29 mouse cellular contexts compared by ENCODE assay signal in the genomic region with DNA sequence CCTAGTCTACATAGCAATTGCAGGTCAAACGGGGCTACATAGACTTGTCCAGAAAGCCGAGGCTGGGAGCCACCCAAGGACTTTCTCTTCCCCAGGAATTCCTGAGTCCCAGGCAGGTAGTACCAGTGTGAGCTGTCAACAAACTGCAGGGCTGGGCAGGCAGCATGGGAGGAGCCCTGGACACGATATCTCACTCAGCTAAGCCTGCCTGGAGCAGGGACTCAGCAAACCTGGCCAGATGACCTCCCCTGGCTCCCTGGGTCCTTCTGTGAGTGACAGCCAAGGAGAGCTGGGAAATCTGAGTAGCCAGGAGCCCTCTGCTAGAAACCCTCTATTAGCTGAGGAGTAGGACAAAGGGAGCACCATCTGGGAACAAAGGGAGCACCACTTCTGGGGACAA. TPM values are rescaled to one million over a fixed set of nuclear protein-coding genes. Genes with fewer than 3 reads are reported as not detected.
DNase-seq lines count a peak whose midpoint lies in the region; ATAC-seq and TF ChIP-seq lines count a peak whose summit lies in the region.
"Had no signal": no experiment of that assay in that cellular context is flagged by ENCODE, and none has a peak within 500 bp of the region (broad histone marks: within the 10 kb centered on the region; RNA-seq: fewer than 3 reads in every experiment).

No protein-coding gene starts in this region.

- H3K9ac ChIP-seq in kidney, embryonic 14.5 days (ENCODE audit: low read depth, low read length) = no peak overlapping the region
- H3K9ac ChIP-seq in stomach, postnatal 0 days (ENCODE audit: low read length) = no peak overlapping the region
- H3K9ac ChIP-seq: embryonic facial prominence, embryonic 15.5 days; heart, embryonic 13.5 days; hindbrain, embryonic 12.5 days; liver, embryonic 15.5 days; neural tube, embryonic 13.5 days had no signal

- no peak for ATAC-seq in kidney, embryonic 14.5 days (ENCODE audit: low FRiP score, low TSS enrichment)
- peak; percentile 80 for ATAC-seq in stomach, postnatal 0 days (ENCODE audit: low FRiP score, low TSS enrichment)
- ATAC-seq: forebrain, embryonic 14.5 days; intestine, postnatal 0 days; midbrain, embryonic 16.5 days had no signal

- H3K4me2 ChIP-seq in kidney, embryonic 14.5 days (replicated peaks; ENCODE audit: low read depth, low read length) = no peak overlapping the region
- H3K4me2 ChIP-seq in stomach, postnatal 0 days (replicated peaks; ENCODE audit: low read depth) = no peak overlapping the region
- H3K4me2 ChIP-seq: embryonic facial prominence, embryonic 15.5 days; heart, embryonic 13.5 days; hindbrain, embryonic 12.5 days; liver, embryonic 15.5 days; neural tube, embryonic 13.5 days had no signal

- DNase-seq in cerebellum, adult 9-10 months = peak; percentile 1
- no peak for DNase-seq in cerebellum, adult 9-11 months
- no peak for DNase-seq in kidney, postnatal 14 days
- DNase-seq in lung, postnatal 25 days (ENCODE audit: low spot score) = peak; percentile 36
- DNase-seq in lung, postnatal 14 days = no peak
- peak; percentile 79 for DNase-seq in stomach, postnatal 0 days (ENCODE audit: low spot score)
- DNase-seq in heart, adult 9 months (ENCODE audit: low spot score in 2 of 2) = no peak
- DNase-seq: adrenal gland, postnatal 25 days; cerebellum, adult 8-10 months; heart, postnatal 14 days; liver; retina, postnatal 1 day; right cerebral cortex, postnatal 25 days had no signal

- TF ChIP-seq CTCF in stomach, postnatal 0 days (IDR thresholded peaks at IDR 0.05; ENCODE audit: low read depth) = no peak

- no peak overlapping the region for H3K4me3 ChIP-seq in kidney, embryonic 14.5 days (ENCODE audit: low read length)
- H3K4me3 ChIP-seq in stomach, postnatal 0 days (ENCODE audit: low read depth, low read length) = no peak overlapping the region
- H3K4me3 ChIP-seq: embryonic facial prominence, embryonic 15.5 days; heart, embryonic 13.5 days; hindbrain, embryonic 12.5 days; left cerebral cortex, adult 2 months; limb, embryonic 10.5 days; liver, embryonic 15.5 days; myocyte; neural tube, embryonic 13.5 days had no signal

- H3K36me3 ChIP-seq in kidney, embryonic 14.5 days (ENCODE audit: control insufficient read depth, insufficient read depth, low read length) = no peaks in the 10 kb centered on the region
- no peaks in the 10 kb centered on the region; the same call in 1 of the 2 replicates for H3K36me3 ChIP-seq in stomach, postnatal 0 days (ENCODE audit: control insufficient read depth, insufficient read depth, low read length)
- H3K36me3 ChIP-seq: embryonic facial prominence, embryonic 15.5 days; heart, embryonic 13.5 days; hindbrain, embryonic 12.5 days; limb, embryonic 10.5 days; liver, embryonic 15.5 days; neural tube, embryonic 13.5 days had no signal

- no peaks in the 10 kb centered on the region for H3K9me3 ChIP-seq in kidney, embryonic 14.5 days (ENCODE audit: control insufficient read depth, low read length)
- no peaks in the 10 kb centered on the region for H3K9me3 ChIP-seq in stomach, postnatal 0 days (ENCODE audit: control insufficient read depth, low read length)
- H3K9me3 ChIP-seq: embryonic facial prominence, embryonic 15.5 days; heart, embryonic 13.5 days; hindbrain, embryonic 12.5 days; limb, embryonic 10.5 days; liver, embryonic 15.5 days; neural tube, embryonic 13.5 days had no signal

- no peak for TF ChIP-seq EP300 in stomach, postnatal 0 days (optimal IDR thresholded peaks at IDR 0.05)

- no peaks in the 10 kb centered on the region for H3K27me3 ChIP-seq in kidney, embryonic 14.5 days (ENCODE audit: control insufficient read depth, insufficient read depth, low read length)
- H3K27me3 ChIP-seq in stomach, postnatal 0 days (ENCODE audit: control insufficient read depth, insufficient read depth, low read length) = no peaks in the 10 kb centered on the region
- H3K27me3 ChIP-seq: embryonic facial prominence, embryonic 15.5 days had no signal

- peak overlapping the region; percentile 48; the same call in 1 of the 2 replicates for H3K27ac ChIP-seq in kidney, embryonic 14.5 days (ENCODE audit: low read depth, low read length)
- H3K27ac ChIP-seq in stomach, postnatal 0 days (replicated peaks) = 0 out of 2 replicates have a peak overlapping the region, but pooled peaks have one; percentile 18
- H3K27ac ChIP-seq: embryonic facial prominence, embryonic 15.5 days; heart, embryonic 13.5 days; hindbrain, embryonic 12.5 days; left cerebral cortex, adult 2 months; liver, embryonic 15.5 days; macrophage; neural tube, embryonic 13.5 days had no signal

- peaks cover 14% of the 10 kb centered on the region; the same call in 1 of the 2 replicates for H3K4me1 ChIP-seq in kidney, embryonic 14.5 days (ENCODE audit: control insufficient read depth, insufficient read depth, low read length)
- 0 out of 2 replicates have a peak, but pooled peaks cover 2% of the 10 kb centered on the region for H3K4me1 ChIP-seq in stomach, postnatal 0 days (replicated peaks; ENCODE audit: control insufficient read depth, insufficient read depth)

- WGBS in kidney, embryonic 14.5 days = 66% methylated on average over 3 of the region's 3 CpGs
- 44% methylated on average over 3 of the region's 3 CpGs for WGBS in stomach, postnatal 0 days

RNA-seq across cellular contexts. Expression of a gene that starts 41.7 kb away (rescaled TPM):
- 31.4 and 36.0 TPM in 2 replicates for polyA plus RNA-seq in kidney, embryonic 14.5 days (2014; fragmentation: Nextera tagmentation; extraction: Ambion mirVana)
- 97.4 and 112 TPM in 2 replicates for polyA plus RNA-seq in stomach, postnatal 0 days (2015; fragmentation: Nextera tagmentation; extraction: Ambion mirVana)
- polyA plus RNA-seq: macrophage had no signal

RNA-seq across cellular contexts. Expression of a gene that starts 45.6 kb away (rescaled TPM):
- 3.8 and 9.8 TPM in 2 replicates for polyA plus RNA-seq in kidney, embryonic 14.5 days (2014; fragmentation: Nextera tagmentation; extraction: Ambion mirVana)
- 30.6 and 33.4 TPM in 2 replicates for polyA plus RNA-seq in stomach, postnatal 0 days (2015; fragmentation: Nextera tagmentation; extraction: Ambion mirVana)
- polyA plus RNA-seq: macrophage had no signal

RNA-seq across cellular contexts. Expression of a gene that starts 56.4 kb away (rescaled TPM):
- 0.27 TPM in 1 of 2 replicates, not detected in the other for polyA plus RNA-seq in kidney, embryonic 14.5 days (2014; fragmentation: Nextera tagmentation; extraction: Ambion mirVana)
- polyA plus RNA-seq in stomach, postnatal 0 days (2015; fragmentation: Nextera tagmentation; extraction: Ambion mirVana) = 0.79 and 1.2 TPM in 2 replicates
- polyA plus RNA-seq: embryonic facial prominence, embryonic 15.5 days; heart, embryonic 13.5 days; limb, embryonic 10.5 days; liver, embryonic 15.5 days; macrophage; midbrain, embryonic 16.5 days; myocyte; spleen, adult 2 months; thymus, postnatal 0 days; urinary bladder, adult 2 months had no signal

Comparison
In these comparisons a context has a peak if more than half of its experiments do, and no peak if none do; other contexts are left out.
1. DNase-seq: peak in cerebellum, adult 9-10 months (single experiment), lung, postnatal 25 days (single experiment) and stomach, postnatal 0 days (single experiment); none in cerebellum, adult 9-11 months (single experiment), kidney, postnatal 14 days (single experiment), lung, postnatal 14 days (single experiment) and heart, adult 9 months (0 of 2).